Mouse (Mus musculus) hindbrain, embryonic 15.5 days (tissue): ENCODE results near the gene Slc35a3. TPM values are rescaled to one million over a fixed set of nuclear protein-coding genes. Genes with fewer than 3 reads are reported as not detected.
"Not testable (repeated sequence)": the region's sequence is repeated elsewhere in the genome, so short reads cannot be mapped to it uniquely, and the experiment has no call there.

Experiments
- ATAC-seq: fragments of 200-750 bp; cut with Nextera tagmentation; 2 replicates; pipeline ENCODE4 v1.8.0; 2017; ENCODE audit warnings: low read depth, moderate number of reproducible peaks, moderate TSS enrichment; ENCODE audit not compliant: low FRiP score
- H3K27ac ChIP-seq: fragments of 300-500 bp; sonication (generic); replicated peaks from 2 replicates; pipeline ENCODE4 v1.5.1; 2015; ENCODE audit warnings: mild to moderate bottlenecking, inconsistent platforms
- H3K27me3 ChIP-seq: fragments of 300-500 bp; sonication (generic); 2 replicates; pipeline ENCODE4 v1.6.1; 2015; ENCODE audit warnings: control low read depth, inconsistent platforms
- H3K36me3 ChIP-seq: fragments of 300-500 bp; sonication (generic); 2 replicates; pipeline ENCODE4 v1.6.1; 2015; ENCODE audit warnings: control low read depth, inconsistent platforms
- H3K4me1 ChIP-seq: fragments of 300-500 bp; sonication (generic); replicated peaks from 2 replicates; pipeline ENCODE4 v1.6.1; 2015; ENCODE audit warnings: control low read depth, inconsistent platforms
- H3K4me2 ChIP-seq: fragments of 300-500 bp; sonication (generic); 2 replicates; pipeline ENCODE4 v1.6.1; 2015; ENCODE audit warnings: moderate library complexity, mild to moderate bottlenecking, inconsistent platforms
- H3K4me3 ChIP-seq: fragments of 300-500 bp; sonication (generic); 2 replicates; pipeline ENCODE4 v1.5.1; 2015; ENCODE audit warnings: mild to moderate bottlenecking, inconsistent platforms
- H3K9ac ChIP-seq: fragments of 300-500 bp; sonication (generic); 2 replicates; pipeline ENCODE4 v1.6.1; 2015; ENCODE audit warnings: inconsistent platforms
- H3K9me3 ChIP-seq: fragments of 300-500 bp; sonication (generic); 2 replicates; pipeline ENCODE4 v1.6.1; 2016; ENCODE audit warnings: control low read depth, inconsistent platforms
- WGBS: fragments of 180-500 bp; shearing (Covaris S2); methylation state at CpG from one replicate; pipeline ENCODE4 v1.1.7; 2015; 5-methylcytosine and 5-hydroxymethylcytosine counted together
- polyA plus RNA-seq: library from polyadenylated mRNA; unstranded; fragments of >200 nt; fragmentation: Nextera tagmentation; extraction: Ambion mirVana; gene quantifications from 2 replicates; pipeline ENCODE4 v1.2.1, GENCODE M21; 2015

Slc35a3 gene
- polyA plus RNA-seq, 1 experiment from 2014 or later: 8.7 TPM

DNA sequence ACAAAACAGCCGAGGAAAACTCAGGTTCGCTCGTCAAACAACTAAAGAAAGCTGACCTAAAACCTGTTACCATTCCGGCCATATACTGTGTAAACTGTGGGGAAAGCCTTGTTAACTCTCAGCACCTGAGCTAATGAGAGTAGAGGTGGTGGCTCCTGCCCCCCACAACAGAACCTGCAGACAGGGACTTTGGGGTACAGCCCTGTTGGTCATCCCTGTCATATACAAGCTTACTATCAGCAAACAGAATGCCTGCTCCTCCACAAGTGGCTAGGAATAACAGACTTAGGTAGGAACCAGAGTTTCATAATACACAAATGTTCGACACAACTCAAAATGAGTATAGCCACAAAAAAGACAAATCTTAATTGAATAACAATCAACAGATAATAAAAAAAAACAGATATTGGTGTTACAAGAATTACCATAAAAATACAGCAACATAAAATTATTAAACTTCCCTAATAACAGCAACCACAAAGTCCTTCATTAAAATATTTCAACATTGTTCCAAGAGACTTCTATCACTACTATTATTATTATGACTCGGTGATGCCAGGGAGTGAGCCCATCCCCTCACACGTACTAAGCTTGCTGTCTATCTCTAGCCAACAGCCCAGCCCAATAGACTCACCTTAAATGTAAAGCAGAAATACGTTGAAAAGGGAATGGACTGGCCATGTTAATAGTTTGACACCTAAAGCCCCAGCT, 17.5 kb downstream of the Slc35a3 start:
- Histone ChIP-seq H3K4me1 (no peaks in the 10 kb centered on the region), H3K36me3 (no peaks in the 10 kb centered on the region), H3K9ac (no peak overlapping the region), H3K27ac (no peak overlapping the region), H3K27me3 (no peaks in the 10 kb centered on the region), H3K4me3 (no peak overlapping the region), H3K9me3 (no peaks in the 10 kb centered on the region), H3K4me2 (no peak overlapping the region)
- 93% methylated on average over 8 of the region's 8 CpGs for WGBS
- no peak for ATAC-seq

DNA sequence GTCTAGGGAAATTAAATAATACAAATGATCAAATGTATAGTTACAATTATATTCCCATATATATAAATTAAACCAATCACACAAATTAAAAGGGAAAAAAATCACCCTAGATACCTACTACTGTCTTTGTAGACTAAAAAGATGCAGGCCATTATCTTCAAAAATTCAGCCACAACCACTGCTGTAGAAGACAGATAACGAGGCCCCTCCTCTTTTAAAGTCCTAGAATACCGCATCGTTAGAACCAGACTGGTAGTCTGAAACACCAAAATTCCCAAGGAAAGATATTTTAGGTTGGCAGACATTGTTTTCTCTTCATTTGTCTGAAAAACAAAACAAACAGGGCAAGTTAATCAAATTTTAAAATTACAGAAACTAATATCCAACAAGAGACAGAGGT, 18.3 kb downstream of the Slc35a3 start:
- Histone ChIP-seq H3K27ac (no peak overlapping the region), H3K4me3 (no peak overlapping the region)

DNA sequence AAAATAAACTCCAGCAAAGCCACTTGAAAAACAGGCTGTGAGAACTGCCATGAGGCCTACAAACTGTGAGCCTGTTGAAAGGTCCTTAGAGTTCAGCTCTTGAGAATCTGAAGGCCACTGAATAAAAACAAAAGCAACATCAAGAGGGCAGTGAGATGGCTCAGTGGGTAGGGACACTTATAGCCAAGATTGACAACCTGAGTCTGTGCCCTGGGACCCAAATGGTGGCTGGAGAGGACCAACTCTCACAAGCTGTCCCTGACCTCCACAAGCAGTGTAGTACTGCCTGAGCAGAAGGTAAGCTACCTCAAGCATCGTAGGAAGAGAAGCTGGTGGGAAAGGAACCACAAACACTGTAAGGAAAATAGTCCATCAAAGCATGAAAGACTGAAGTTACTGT, 31.5 kb downstream of the Slc35a3 start, which contains the start of gene Gm43191:
Gene Gm43191, minus strand, starts transcription at position 101 of the 400 bp plus-strand sequence.
- H3K4me1 ChIP-seq: no peaks in the 10 kb centered on the region
- no peak within 1 kb of the TSS for H3K27ac ChIP-seq
- no peak within 1 kb of the TSS for H3K4me2 ChIP-seq
- H3K9me3 ChIP-seq: no peaks in the 10 kb centered on the region
- H3K36me3 ChIP-seq: peaks cover 17% of the 10 kb centered on the region; the same call in 1 of the 2 replicates
- no peak within 1 kb of the TSS for H3K9ac ChIP-seq
- no peak within 1 kb of the TSS for H3K4me3 ChIP-seq
- no peak for ATAC-seq
- 93% methylated on average over 1 of the region's 1 CpGs for WGBS
- no peaks in the 10 kb centered on the region for H3K27me3 ChIP-seq

More for the DNA sequence above, 18.3 kb downstream of the Slc35a3 start:
- Histone ChIP-seq H3K4me2 (no peak overlapping the region), H3K9ac (no peak overlapping the region), H3K27me3 (no peaks in the 10 kb centered on the region), H3K4me1 (no peaks in the 10 kb centered on the region), H3K9me3 (no peaks in the 10 kb centered on the region), H3K36me3 (no peaks in the 10 kb centered on the region)
- WGBS: 95% methylated on average over 3 of the region's 3 CpGs
- no peak for ATAC-seq

GRCm38 (mm10) chr3:116664281-116664680, 48.4 kb downstream of the Slc35a3 start:
- 96% methylated on average over 9 of the region's 9 CpGs for WGBS
- H3K9ac ChIP-seq, H3K4me2 ChIP-seq, H3K27me3 ChIP-seq, H3K36me3 ChIP-seq, H3K4me3 ChIP-seq, H3K27ac ChIP-seq, ATAC-seq, H3K9me3 ChIP-seq: not testable (repeated sequence)
- peaks cover 24% of the 10 kb centered on the region for H3K4me1 ChIP-seq

GRCm38 (mm10) chr3:116662463-116662863, 50.2 kb downstream of the Slc35a3 start, which contains the start of gene Mfsd14a:
Gene Mfsd14a, minus strand, starts transcription at chr3:116662677.
- no peaks in the 10 kb centered on the region for H3K36me3 ChIP-seq
- under 1% methylated on average over 39 of the region's 39 CpGs for whole genome bisulfite sequencing
- peak; percentile 99 for ATAC-seq

DNA sequence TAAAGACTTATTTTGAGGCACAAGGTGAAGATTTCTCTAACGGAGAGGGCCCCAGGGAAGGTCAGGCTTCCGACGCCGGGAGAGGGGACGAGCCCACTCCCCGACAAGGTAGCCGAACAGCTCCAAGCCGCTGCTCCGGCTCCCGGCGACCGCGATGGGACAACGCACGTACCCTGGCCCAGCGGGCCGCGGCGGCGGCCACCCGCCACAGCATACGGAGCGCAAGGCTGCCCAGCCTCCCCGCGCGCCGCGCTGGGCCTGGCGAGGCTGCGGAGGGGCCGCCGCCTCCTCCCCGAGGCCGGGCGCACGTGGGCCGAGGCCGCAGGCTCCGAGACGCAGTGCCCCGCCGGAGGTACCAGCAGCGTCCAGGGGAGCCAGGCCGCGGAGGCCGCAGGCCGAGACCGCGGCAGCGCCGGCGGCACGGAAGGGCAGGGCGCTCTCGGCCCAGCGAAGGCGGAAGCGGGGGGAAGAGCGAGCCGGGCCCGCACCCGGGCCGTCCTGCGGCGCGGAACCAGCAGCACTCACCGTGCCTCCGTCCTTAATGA, 50.7 kb downstream of the Slc35a3 start:
- Histone ChIP-seq H3K27me3 (no peaks in the 10 kb centered on the region), H3K9me3 (no peaks in the 10 kb centered on the region), H3K9ac (peak overlapping the region; percentile 95), H3K36me3 (no peaks in the 10 kb centered on the region), H3K4me2 (peak overlapping the region; percentile 60), H3K4me1 (peaks cover 39% of the 10 kb centered on the region), H3K4me3 (peak overlapping the region; percentile 92), H3K27ac (peak overlapping the region; percentile 95)
- ATAC-seq: peak; percentile 94
- under 1% methylated on average over 64 of the region's 68 CpGs for WGBS

More at GRCm38 (mm10) chr3:116662463-116662863, 50.2 kb downstream of the Slc35a3 start, which contains the start of gene Mfsd14a:
- Histone ChIP-seq H3K4me2 (peak within 1 kb of the TSS; percentile 60), H3K4me3 (peak within 1 kb of the TSS; percentile 92), H3K9me3 (no peaks in the 10 kb centered on the region), H3K27me3 (no peaks in the 10 kb centered on the region), H3K9ac (peak within 1 kb of the TSS; percentile 95), H3K4me1 (peaks cover 37% of the 10 kb centered on the region), H3K27ac (peak within 1 kb of the TSS; percentile 95)

GRCm38 (mm10) chr3:116661288-116661869, 51.3 kb downstream of the Slc35a3 start:
- Histone ChIP-seq H3K4me3 (peak overlapping the region; percentile 92), H3K9ac (peak overlapping the region; percentile 95), H3K4me2 (peak overlapping the region; percentile 60), H3K4me1 (peaks cover 44% of the 10 kb centered on the region), H3K9me3 (no peaks in the 10 kb centered on the region), H3K36me3 (no peaks in the 10 kb centered on the region), H3K27ac (peak overlapping the region; percentile 95), H3K27me3 (no peaks in the 10 kb centered on the region)
- 7% methylated on average over 16 of the region's 16 CpGs for WGBS
- ATAC-seq: no peak

- Histone ChIP-seq H3K27me3 (no peaks in the 10 kb centered on the region), H3K36me3 (no peaks in the 10 kb centered on the region), H3K4me1 (peaks cover 44% of the 10 kb centered on the region), H3K27ac (no peak overlapping the region), H3K9me3 (no peaks in the 10 kb centered on the region), H3K9ac (no peak overlapping the region), H3K4me2 (peak overlapping the region; percentile 60), H3K4me3 (no peak overlapping the region)
- no peak for ATAC-seq
- WGBS: 84% methylated on average over 13 of the region's 13 CpGs
These were observed 52.7 kb downstream of the Slc35a3 start for GRCm38 (mm10) chr3:116659856-116660430.

DNA sequence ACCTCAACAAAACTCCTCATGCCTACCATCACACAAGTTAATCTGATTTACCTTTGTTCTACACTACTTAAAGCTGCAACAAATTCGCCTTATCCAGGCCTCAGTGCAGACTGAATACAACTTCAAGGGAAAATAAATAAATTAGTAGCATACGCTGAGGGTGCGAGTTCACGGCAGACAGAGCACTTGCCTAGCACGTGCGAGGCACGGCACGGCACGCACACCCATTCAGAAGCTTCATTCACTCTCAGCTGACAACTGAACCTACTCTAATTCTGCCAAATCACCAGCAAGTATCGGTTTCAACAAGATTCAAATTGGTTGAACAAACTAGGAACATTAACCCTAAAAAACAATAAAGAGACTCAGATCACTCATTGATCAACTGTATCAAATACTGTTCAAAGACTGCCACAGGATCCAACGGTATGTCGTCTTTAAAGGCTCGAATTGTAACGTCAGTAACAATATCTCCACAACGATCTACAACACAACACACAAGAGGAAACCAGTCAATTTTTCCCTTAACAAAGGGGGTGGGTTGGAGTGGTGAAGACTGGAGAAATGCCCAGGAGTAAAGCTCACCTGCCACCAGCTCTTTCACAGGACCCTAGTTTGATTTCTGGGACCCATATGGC, 53.6 kb downstream of the Slc35a3 start:
- WGBS: 72% methylated on average over 15 of the region's 15 CpGs
- ATAC-seq: no peak
- Histone ChIP-seq H3K9me3 (no peaks in the 10 kb centered on the region), H3K4me3 (no peak overlapping the region), H3K4me1 (peaks cover 44% of the 10 kb centered on the region), H3K27me3 (no peaks in the 10 kb centered on the region), H3K9ac (no peak overlapping the region), H3K27ac (no peak overlapping the region), H3K4me2 (no peak overlapping the region), H3K36me3 (no peaks in the 10 kb centered on the region)

DNA sequence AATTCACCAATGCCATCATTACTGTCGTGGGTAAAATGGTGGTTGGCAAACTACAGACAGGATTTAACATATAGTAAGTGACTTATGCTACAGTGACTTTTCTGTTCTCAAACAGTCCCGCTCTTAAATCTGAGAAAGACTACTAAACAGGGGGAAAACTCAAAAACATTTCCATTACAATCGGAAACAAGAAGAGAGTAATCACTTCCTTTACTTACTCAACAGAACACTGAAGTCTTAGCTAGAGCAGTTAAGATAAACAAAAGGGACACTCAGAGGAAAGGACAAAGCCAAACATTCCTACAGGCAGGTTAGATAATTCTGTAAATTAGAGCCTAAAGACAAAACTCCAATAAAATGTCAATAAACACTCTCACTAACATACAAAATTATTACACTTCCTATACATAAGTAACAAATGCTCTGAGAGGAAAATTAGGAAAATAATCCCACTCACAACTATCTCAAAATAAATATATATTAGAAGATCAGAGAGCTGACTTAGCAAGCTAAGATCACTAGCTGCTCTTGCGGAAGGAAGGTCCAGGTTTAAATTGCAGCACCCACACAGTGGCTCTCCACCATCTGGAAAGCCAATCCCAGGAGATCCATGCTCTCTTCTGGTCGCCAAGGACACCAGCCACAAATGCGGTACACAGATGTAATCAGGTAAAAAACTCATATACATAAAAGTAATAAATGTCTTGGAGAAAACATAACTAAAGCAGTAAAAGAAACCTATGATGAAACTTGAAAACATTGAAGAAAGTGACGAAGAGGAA, 56.3 kb downstream of the Slc35a3 start:
- Histone ChIP-seq H3K4me1 (peaks cover 54% of the 10 kb centered on the region), H3K4me2 (no peak overlapping the region), H3K9me3 (no peaks in the 10 kb centered on the region), H3K36me3 (no peaks in the 10 kb centered on the region), H3K27ac (no peak overlapping the region), H3K9ac (no peak overlapping the region), H3K27me3 (no peaks in the 10 kb centered on the region), H3K4me3 (no peak overlapping the region)
- ATAC-seq: no peak
- 71% methylated on average over 7 of the region's 7 CpGs for WGBS

DNA sequence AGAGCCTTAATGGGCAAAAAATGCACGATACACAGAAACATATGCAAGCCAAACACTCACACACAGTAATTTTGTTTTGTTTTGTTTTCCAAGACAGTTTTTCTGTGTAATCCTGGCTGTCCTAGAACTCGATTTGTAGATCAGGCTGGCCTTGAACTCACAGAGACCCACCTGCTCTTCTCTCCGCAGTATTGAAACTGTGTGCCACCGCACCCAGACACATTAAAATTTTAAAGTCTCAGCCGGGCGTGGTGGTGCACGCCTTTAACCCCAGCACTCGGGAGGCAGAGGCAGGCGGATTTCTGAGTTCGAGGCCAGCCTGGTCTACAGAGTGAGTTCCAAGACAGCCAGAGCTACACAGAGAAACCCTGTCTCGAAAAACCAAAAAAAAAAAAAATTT, 58.6 kb downstream of the Slc35a3 start:
- not testable (repeated sequence) for H3K27me3 ChIP-seq, H3K4me3 ChIP-seq, H3K4me2 ChIP-seq, H3K27ac ChIP-seq, H3K9ac ChIP-seq, H3K9me3 ChIP-seq, ATAC-seq, H3K36me3 ChIP-seq
- WGBS: 95% methylated on average over 11 of the region's 11 CpGs
- H3K4me1 ChIP-seq: peaks cover 30% of the 10 kb centered on the region
